ENCODE assay signal across 8 mouse cellular contexts in the genomic region with DNA sequence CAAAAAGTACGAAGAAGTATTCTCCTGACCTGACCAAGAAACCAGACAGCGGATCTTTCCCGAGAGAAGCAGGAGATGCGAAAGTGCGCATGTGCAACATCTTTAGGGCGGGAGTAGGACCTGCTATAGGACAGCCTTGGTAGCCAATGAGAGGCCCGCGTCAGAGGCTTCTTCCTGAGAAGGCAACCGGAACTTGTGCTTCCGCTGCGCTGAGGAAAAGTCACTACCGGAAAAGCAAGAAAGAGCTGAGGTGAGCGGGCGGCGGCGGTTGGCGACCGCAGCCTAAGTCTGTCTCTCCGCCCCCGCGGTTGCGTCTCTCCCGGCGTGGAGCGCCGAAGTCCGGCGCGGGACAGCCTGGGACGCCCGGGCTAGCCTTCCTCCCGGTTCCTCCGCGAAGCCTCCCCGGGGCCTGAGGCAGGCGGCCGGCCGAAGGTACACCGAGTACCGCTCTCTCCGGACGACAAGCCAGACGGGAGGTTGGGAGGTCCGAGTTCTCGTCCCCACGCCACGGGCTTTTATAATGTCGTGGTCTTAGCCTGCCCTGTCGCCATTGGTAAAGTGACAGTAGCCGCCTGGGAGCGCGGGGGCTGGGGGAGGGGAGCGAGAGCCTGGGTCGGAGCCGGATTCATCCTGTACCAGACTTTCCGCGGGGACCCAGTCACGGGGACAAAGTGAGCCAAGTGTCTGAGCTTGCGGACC. TPM values are rescaled to one million over a fixed set of nuclear protein-coding genes. Genes with fewer than 3 reads are reported as not detected.
DNase-seq lines count a peak whose midpoint lies in the region; ATAC-seq and TF ChIP-seq lines count a peak whose summit lies in the region.

Med7 (plus strand) TSS at position 166 of the 699 bp plus-strand sequence.

- dilution Hi-C loops in CH12.LX (cut with MboI; ENCODE audit: extremely low pct_ligation_motif_present, extremely low pct_unique_long_range_greater_than_20kb, low sequenced_read_pairs): no loop called here

- no peak for TF ChIP-seq CTCF in CH12.LX (conservative IDR thresholded peaks at IDR 0.05 in 1 of 2, IDR thresholded peaks at IDR 0.05 in 1 of 2; ENCODE audit: low read depth in 2 of 2, low read length in 2 of 2)

- peaks cover 0 to 57% of the 10 kb centered on the region in 2 experiments; a peak in 3 of 4 replicates for H3K4me1 ChIP-seq in CH12.LX (ENCODE audit: control insufficient read depth in 1 of 2, insufficient read depth in 2 of 2)
- H3K4me1 ChIP-seq in forebrain, embryonic 11.5 days (replicated peaks; ENCODE audit: control insufficient read depth, insufficient read depth, low read length): no peaks in the 10 kb centered on the region
- peaks cover 9% of the 10 kb centered on the region for H3K4me1 ChIP-seq in heart, embryonic 16.5 days (ENCODE audit: control insufficient read depth, insufficient read depth, low read length)
- H3K4me1 ChIP-seq in liver, embryonic 15.5 days (replicated peaks): peaks cover 50% of the 10 kb centered on the region
- peaks cover 8% of the 10 kb centered on the region for H3K4me1 ChIP-seq in neural tube, embryonic 12.5 days

- peaks cover 16 to 37% of the 10 kb centered on the region in 2 experiments for H3K36me3 ChIP-seq in CH12.LX (replicated peaks in 1 of 2; ENCODE audit: control insufficient read depth in 1 of 2, insufficient read depth in 1 of 2, low read length in 1 of 2)
- no peaks in the 10 kb centered on the region for H3K36me3 ChIP-seq in forebrain, embryonic 11.5 days (ENCODE audit: control insufficient read depth, insufficient read depth, low read length)
- H3K36me3 ChIP-seq in heart, embryonic 16.5 days (ENCODE audit: control insufficient read depth, insufficient read depth): peaks cover 6% of the 10 kb centered on the region
- H3K36me3 ChIP-seq in liver, embryonic 15.5 days (replicated peaks): peaks cover 21% of the 10 kb centered on the region
- H3K36me3 ChIP-seq in neural tube, embryonic 12.5 days: peaks cover 12% of the 10 kb centered on the region; the same call in 1 of the 2 replicates

- peak within 1 kb of the TSS; percentile 98 for H3K4me2 ChIP-seq in CH12.LX (ENCODE audit: insufficient read depth, low read depth, poor library complexity, severe bottlenecking)
- peak within 1 kb of the TSS; percentile 75 for H3K4me2 ChIP-seq in forebrain, embryonic 11.5 days (ENCODE audit: low read depth, low read length, severe bottlenecking)
- H3K4me2 ChIP-seq in heart, embryonic 16.5 days (ENCODE audit: low read depth, low read length): peak within 1 kb of the TSS; percentile 96
- H3K4me2 ChIP-seq in liver, embryonic 15.5 days: peak within 1 kb of the TSS; percentile 75
- H3K4me2 ChIP-seq in neural tube, embryonic 12.5 days (replicated peaks): peak within 1 kb of the TSS; percentile 81

- peak; percentile 97 for TF ChIP-seq POLR2A in CH12.LX (IDR thresholded peaks at IDR 0.05; ENCODE audit: low read depth, low read length)

- WGBS in forebrain, embryonic 11.5 days: under 1% methylated on average over 58 of the region's 59 CpGs
- under 1% methylated on average over 56 of the region's 59 CpGs for WGBS in heart, embryonic 16.5 days
- under 1% methylated on average over 59 of the region's 59 CpGs for WGBS in liver, embryonic 15.5 days (ENCODE audit: insufficient replicate concordance)
- WGBS in neural tube, embryonic 12.5 days: under 1% methylated on average over 59 of the region's 59 CpGs

- TF ChIP-seq EP300 in CH12.LX (IDR thresholded peaks at IDR 0.05; ENCODE audit: low read length): peak; percentile 47; the same call in 1 of the 2 replicates

- H3K79me2 ChIP-seq in CH12.LX (replicated peaks; ENCODE audit: control insufficient read depth, extremely low read depth, insufficient read depth, poor library complexity, severe bottlenecking): peaks cover 39% of the 10 kb centered on the region

- H3K27me3 ChIP-seq in CH12.LX (replicated peaks): no peaks in the 10 kb centered on the region
- no peaks in the 10 kb centered on the region for H3K27me3 ChIP-seq in forebrain, embryonic 11.5 days (ENCODE audit: control insufficient read depth, insufficient read depth, low read length)
- no peaks in the 10 kb centered on the region for H3K27me3 ChIP-seq in heart, embryonic 16.5 days (ENCODE audit: control insufficient read depth, insufficient read depth, low read length)
- no peaks in the 10 kb centered on the region for H3K27me3 ChIP-seq in liver, embryonic 15.5 days
- H3K27me3 ChIP-seq in neural tube, embryonic 12.5 days (replicated peaks): no peaks in the 10 kb centered on the region

- peak within 1 kb of the TSS; percentile 76 for H3K27ac ChIP-seq in CH12.LX (ENCODE audit: insufficient read depth, low read depth)
- H3K27ac ChIP-seq in forebrain, embryonic 11.5 days (ENCODE audit: low read depth, low read length): peak within 1 kb of the TSS; percentile 77
- H3K27ac ChIP-seq in heart, embryonic 16.5 days (ENCODE audit: low read length): peak within 1 kb of the TSS; percentile 89
- H3K27ac ChIP-seq in liver, embryonic 15.5 days (replicated peaks): peak within 1 kb of the TSS; percentile 98
- H3K27ac ChIP-seq in neural tube, embryonic 12.5 days: peak within 1 kb of the TSS; percentile 77

- ATAC-seq in forebrain, embryonic 11.5 days (replicated peaks; ENCODE audit: low FRiP score): peak; percentile 99
- peak; percentile 99 for ATAC-seq in heart, embryonic 16.5 days (replicated peaks; ENCODE audit: extremely low read depth, insufficient read depth, low FRiP score)
- peak; percentile 95 for ATAC-seq in liver, embryonic 15.5 days (ENCODE audit: insufficient read depth)
- ATAC-seq in neural tube, embryonic 12.5 days (ENCODE audit: low FRiP score, low read depth): peak; percentile 99

- DNase-seq in CH12.LX (ENCODE audit: extremely low read depth): peak; percentile 100
- DNase-seq in c-Kit-positive CD71-positive TER-119-negative erythroid progenitor cells, embryonic 14.5 days (ENCODE audit: low read depth): peak; percentile 98
- DNase-seq in forebrain, embryonic 11.5 days (ENCODE audit: low spot score): peak; percentile 95
- peak; percentile 96 to 98 for DNase-seq in kidney, postnatal 36 days
- peak; percentile 99 for DNase-seq in telencephalon, adult 2 months (ENCODE audit: low read depth, low spot score)

- peak within 1 kb of the TSS; percentile 82 to 84 (median 84) for H3K4me3 ChIP-seq in CH12.LX (replicated peaks in 1 of 3; ENCODE audit: low read depth in 2 of 3, low read length in 2 of 3, poor library complexity in 1 of 3)
- H3K4me3 ChIP-seq in forebrain, embryonic 11.5 days (ENCODE audit: low read depth, low read length): peak within 1 kb of the TSS; percentile 88
- H3K4me3 ChIP-seq in heart, embryonic 16.5 days (ENCODE audit: low read length): peak within 1 kb of the TSS; percentile 81
- peak within 1 kb of the TSS; percentile 99 for H3K4me3 ChIP-seq in liver, embryonic 15.5 days (replicated peaks)
- peak within 1 kb of the TSS; percentile 91 for H3K4me3 ChIP-seq in neural tube, embryonic 12.5 days

- no peak; the same call in 1 of the 2 replicates for TF ChIP-seq RAD21 in CH12.LX (IDR thresholded peaks at IDR 0.05; ENCODE audit: low read depth, low read length)

- H3K9me3 ChIP-seq in CH12.LX (replicated peaks; ENCODE audit: low read length): no peaks in the 10 kb centered on the region
- H3K9me3 ChIP-seq in forebrain, embryonic 11.5 days (ENCODE audit: control insufficient read depth, low read length): no peaks in the 10 kb centered on the region
- H3K9me3 ChIP-seq in heart, embryonic 16.5 days (replicated peaks; ENCODE audit: control insufficient read depth, low read length): no peaks in the 10 kb centered on the region
- H3K9me3 ChIP-seq in liver, embryonic 15.5 days (replicated peaks): no peaks in the 10 kb centered on the region
- no peaks in the 10 kb centered on the region for H3K9me3 ChIP-seq in neural tube, embryonic 12.5 days

- peak within 1 kb of the TSS; percentile 95 for H3K9ac ChIP-seq in CH12.LX (ENCODE audit: insufficient read depth, low read depth)
- peak within 1 kb of the TSS; percentile 93 for H3K9ac ChIP-seq in forebrain, embryonic 11.5 days (ENCODE audit: low read length)
- H3K9ac ChIP-seq in heart, embryonic 16.5 days (ENCODE audit: low read length): peak within 1 kb of the TSS; percentile 84
- peak within 1 kb of the TSS; percentile 97 for H3K9ac ChIP-seq in liver, embryonic 15.5 days
- peak within 1 kb of the TSS; percentile 92 for H3K9ac ChIP-seq in neural tube, embryonic 12.5 days

- in situ Hi-C loops in CH12.LX (cut with MboI; ENCODE audit: low pct_ligation_motif_present, low pct_unique_long_range_greater_than_20kb, low sequenced_read_pairs): loop anchor here (5.0 kb wide), 2 partner anchors 50 to 130 kb away; partner anchors contain the start of gene Itk

TF ChIP-seq in CH12.LX, 34 proteins besides CTCF, POLR2A, EP300 and RAD21 (continues in another document):
- TF ChIP-seq JUND (conservative IDR thresholded peaks at IDR 0.05; ENCODE audit: low read depth, low read length) (no peak), HCFC1 (IDR thresholded peaks at IDR 0.05; ENCODE audit: low read depth, low read length) (peak; percentile 83), BHLHE40 (IDR thresholded peaks at IDR 0.05; ENCODE audit: low read depth, low read length) (peak; percentile 71), ETS1 (conservative IDR thresholded peaks at IDR 0.05; ENCODE audit: low read depth, low read length) (peak; percentile 57; the same call in 1 of the 2 replicates), RCOR1 (conservative IDR thresholded peaks at IDR 0.05; ENCODE audit: low read depth, low read length) (no peak; the same call in 1 of the 2 replicates), TBP (conservative IDR thresholded peaks at IDR 0.05; ENCODE audit: low read depth, low read length) (peak; percentile 92), IRF4 (IDR thresholded peaks at IDR 0.05; ENCODE audit: low read depth, low read length) (peak; percentile 77), SMC3 (IDR thresholded peaks at IDR 0.05; ENCODE audit: low read depth, low read length) (no peak; the same call in 1 of the 2 replicates), MEF2A (IDR thresholded peaks at IDR 0.05; ENCODE audit: borderline replicate concordance, low read depth, low read length) (peak; percentile 81), CHD1 (IDR thresholded peaks at IDR 0.05; ENCODE audit: low read depth, low read length) (peak; percentile 67; the same call in 1 of the 2 replicates), JUN (IDR thresholded peaks at IDR 0.05; ENCODE audit: insufficient read depth, low read depth, low read length) (no peak), PAX5 (IDR thresholded peaks at IDR 0.05; ENCODE audit: low read length) (no peak), UBTF (IDR thresholded peaks at IDR 0.05; ENCODE audit: low read depth, low read length) (peak; percentile 96)

RNA-seq across cellular contexts. Expression of gene Med7, which starts in this region (rescaled TPM):
- total RNA-seq in CH12.LX (2012; rRNA removed) (32.7 and 37.1 TPM in 2 replicates), CH12.LX (2014; rRNA removed) (104 and 115 TPM in 2 replicates)
- 59.9 and 60.0 TPM in 2 replicates for polyA plus RNA-seq in CH12.LX (2012; ENCODE audit: insufficient read length, low read depth)
- polyA plus RNA-seq in forebrain, embryonic 11.5 days (2014; fragmentation: Nextera tagmentation; extraction: Ambion mirVana): 99.3 and 112 TPM in 2 replicates
- 43.6 and 47.8 TPM in 2 replicates for polyA plus RNA-seq in heart, embryonic 16.5 days (2015; fragmentation: Nextera tagmentation; extraction: Ambion mirVana)
- 48.2 and 53.4 TPM in 2 replicates for polyA plus RNA-seq in liver, embryonic 15.5 days (2015; fragmentation: Nextera tagmentation; extraction: Ambion mirVana)
- 83.2 and 86.4 TPM in 2 replicates for polyA plus RNA-seq in neural tube, embryonic 12.5 days (2016; fragmentation: Nextera tagmentation; extraction: Ambion mirVana)

Comparison
In these comparisons a context has a peak if more than half of its experiments do, and no peak if none do; other contexts are left out.
1. Peak in every context shown above with its lines: DNase-seq, ATAC-seq, H3K4me3 ChIP-seq and H3K27ac ChIP-seq.